Mouse (Mus musculus): ENCODE data around the gene Vmn1r132.
"Not testable (repeated sequence)": the region's sequence is repeated elsewhere in the genome, so short reads cannot be mapped to it uniquely, and the experiment has no call there.

Gene Vmn1r132

DNA sequence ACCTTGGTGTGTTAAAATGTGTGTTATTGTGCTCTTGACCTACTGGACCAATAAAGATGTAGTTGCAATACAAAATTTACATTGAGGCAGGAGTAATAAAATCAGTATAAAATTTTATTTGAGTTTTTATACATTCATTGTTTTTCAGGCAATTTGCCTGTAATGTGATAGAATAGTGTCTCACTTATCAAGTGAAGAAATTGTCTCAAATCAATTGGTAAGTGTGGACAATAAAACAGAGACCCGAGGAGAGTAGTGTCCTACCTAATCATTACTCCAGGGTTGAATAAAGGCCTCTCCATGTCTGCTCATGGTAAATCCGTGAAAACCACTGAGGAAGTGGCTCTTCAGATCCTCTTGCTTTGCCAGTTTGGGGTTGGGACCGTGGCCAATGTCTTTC lies at the start of gene Vmn1r132:
Gene Vmn1r132, plus strand, starts transcription at position 301 of the 400 bp plus-strand sequence.
- not testable (repeated sequence) for DNase-seq (ENCODE audit: low read depth, low spot score)

Data from embryo, embryonic 11.5 days (tissue).